Mouse (Mus musculus) C2C12 (cell line): Measurements from ENCODE around the gene Pip4k2c.
"Not testable (repeated sequence)": the region's sequence is repeated elsewhere in the genome, so short reads cannot be mapped to it uniquely, and the experiment has no call there.

Experiments
- CEBPB ChIP-seq: IDR thresholded peaks from one replicate; pipeline ENCODE4 v1.6.1; 2011; ENCODE audit warnings: low read depth, mild to moderate bottlenecking, control low read depth, moderate library complexity
- CTCF ChIP-seq: IDR thresholded peaks from one replicate; pipeline ENCODE4 v1.5.1; 2011; ENCODE audit not compliant: control insufficient read depth, insufficient read depth, insufficient read length
- MYOG ChIP-seq: IDR thresholded peaks from one replicate; pipeline ENCODE4 v1.6.1; 2011; ENCODE audit not compliant: control insufficient read depth, insufficient read length; ENCODE audit errors: extremely low read depth
- USF1 ChIP-seq: IDR thresholded peaks from one replicate; pipeline ENCODE4 v1.6.1; 2011; ENCODE audit warnings: low read depth, mild to moderate bottlenecking, control low read depth, moderate library complexity

DNA sequence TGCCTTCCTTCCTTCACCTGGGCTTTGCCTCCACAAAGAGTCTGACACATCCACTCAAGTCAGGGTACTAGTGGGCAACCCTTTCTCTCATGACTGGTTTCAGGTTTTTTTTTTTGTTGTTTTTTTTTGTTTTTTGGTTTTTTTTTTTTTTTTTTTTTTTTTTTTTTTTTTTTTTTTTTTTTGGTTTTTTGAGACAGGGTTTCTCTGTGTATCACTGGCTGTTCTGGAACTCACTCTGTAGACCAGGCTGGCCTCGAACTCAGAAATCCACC, 19.4 kb downstream of the Pip4k2c start:
- TF ChIP-seq CTCF, USF1, CEBPB, MYOG: not testable (repeated sequence)
